Mouse (Mus musculus) gastrocnemius, postnatal 36 days (tissue): ENCODE data around the gene Gm42906. TPM values are rescaled to one million over a fixed set of nuclear protein-coding genes. Genes with fewer than 3 reads are reported as not detected.

Experiments used
- total RNA-seq, 2 experiments: library from RNA; stranded (reverse); gene quantifications; 2 replicates each; pipeline ENCODE4 v1.2.3; 2021

The Gm42906 gene
- total RNA-seq, 2 experiments from 2014 or later, result not detected

Other genes starting within 250 kb of the Gm42906 start
- 1 to 10 TPM; 5.9 to 6.1 TPM for gene Stard13, start 194.3 kb downstream of the Gm42906 start, total RNA-seq
- gene Vmn2r18, start 177.9 kb upstream of the Gm42906 start, total RNA-seq, result not detected
- 1 to 10 TPM; 1.9 to 2.8 TPM for gene Rfc3, start 223.1 kb upstream of the Gm42906 start, total RNA-seq